Mouse (Mus musculus): ENCODE measurements around the gene Rnf6.
"Not testable (repeated sequence)": the region's sequence is repeated elsewhere in the genome, so short reads cannot be mapped to it uniquely, and the experiment has no call there.

GRCm38 (mm10) chr5:146185204-146185603, 36.2 kb downstream of the Rnf6 start, which contains the start of gene 1700001J03Rik:
- TF ChIP-seq CTCF, EP300 (IDR thresholded peaks at IDR 0.05; ENCODE audit: low read depth): not testable (repeated sequence)

Data from heart, postnatal 0 days (tissue).